In genomic region chr3:55571552-55572296, GRCm38 (mm10) we compare ENCODE assay signal across 10 mouse cellular contexts.
A peak's percentile ranks its signal among the peaks of the same experiment; 100 is the strongest.
DNase-seq lines count a peak whose midpoint lies in the region; ATAC-seq and TF ChIP-seq lines count a peak whose summit lies in the region.
"Had no signal": no experiment of that assay in that cellular context is flagged by ENCODE, and none has a peak within 500 bp of the region (broad histone marks: within the 10 kb centered on the region; RNA-seq: fewer than 3 reads in every experiment).

No protein-coding gene starts in this region.

- no peak for TF ChIP-seq CTCF in heart, adult 2 months (IDR thresholded peaks at IDR 0.05)

- H3K79me2 ChIP-seq in heart, adult 2 months (replicated peaks; ENCODE audit: control insufficient read depth, insufficient read depth, low read length): no peaks in the 10 kb centered on the region

- H3K27ac ChIP-seq in heart, adult 2 months: no peak overlapping the region; the same call in 1 of the 2 replicates
- H3K27ac ChIP-seq in heart, embryonic 12.5 days (ENCODE audit: poor library complexity, severe bottlenecking): no peak overlapping the region
- no peak overlapping the region for H3K27ac ChIP-seq in limb, embryonic 14.5 days (replicated peaks; ENCODE audit: low read depth, low read length)
- H3K27ac ChIP-seq: liver, embryonic 15.5 days had no signal

- ATAC-seq in heart, embryonic 12.5 days (ENCODE audit: insufficient number of reproducible peaks, low FRiP score): no peak
- ATAC-seq in limb, embryonic 14.5 days (ENCODE audit: low FRiP score, low read depth): no peak

- DNase-seq in heart, adult 2 months: peak; percentile 30 to 38
- DNase-seq in adrenal gland, postnatal 14 days: peak; percentile 66
- DNase-seq in gastrocnemius, postnatal 14 days: peak; percentile 52
- peak; percentile 66 for DNase-seq in limb, embryonic 14.5 days (ENCODE audit: low spot score)
- no peak for DNase-seq in urinary bladder, postnatal 25 days (ENCODE audit: low spot score)
- DNase-seq in retina, postnatal 1 day: no peak
- DNase-seq in thymus, postnatal 25 days: no peak

- no peaks in the 10 kb centered on the region for H3K9me3 ChIP-seq in heart, embryonic 12.5 days (replicated peaks)
- H3K9me3 ChIP-seq in limb, embryonic 14.5 days (ENCODE audit: control insufficient read depth, low read length): no peaks in the 10 kb centered on the region
- H3K9me3 ChIP-seq: liver, embryonic 15.5 days had no signal

- no peaks in the 10 kb centered on the region; the same call in 1 of the 2 replicates for H3K4me1 ChIP-seq in heart, adult 2 months (ENCODE audit: control insufficient read depth, insufficient read depth, low read length)
- H3K4me1 ChIP-seq in heart, embryonic 12.5 days (replicated peaks): no peaks in the 10 kb centered on the region
- peaks cover 4% of the 10 kb centered on the region; the same call in 1 of the 2 replicates for H3K4me1 ChIP-seq in limb, embryonic 14.5 days (ENCODE audit: control insufficient read depth, insufficient read depth, low read length)
- H3K4me1 ChIP-seq: liver, embryonic 15.5 days had no signal

- no peak overlapping the region for H3K4me3 ChIP-seq in heart, adult 2 months
- no peak overlapping the region for H3K4me3 ChIP-seq in heart, embryonic 12.5 days
- no peak overlapping the region for H3K4me3 ChIP-seq in limb, embryonic 14.5 days (replicated peaks; ENCODE audit: low read length)
- H3K4me3 ChIP-seq: erythroblast, embryonic 14.5 days; liver, embryonic 15.5 days had no signal

- no peaks in the 10 kb centered on the region for H3K27me3 ChIP-seq in heart, adult 2 months (ENCODE audit: control insufficient read depth, insufficient read depth, low read length)
- no peaks in the 10 kb centered on the region for H3K27me3 ChIP-seq in heart, embryonic 12.5 days (replicated peaks)
- no peaks in the 10 kb centered on the region for H3K27me3 ChIP-seq in limb, embryonic 14.5 days (ENCODE audit: control insufficient read depth, insufficient read depth, low read length)
- H3K27me3 ChIP-seq: liver, embryonic 15.5 days had no signal

- TF ChIP-seq POLR2A in heart, adult 2 months (IDR thresholded peaks at IDR 0.05; ENCODE audit: insufficient read depth, low read depth, low read length): no peak
- TF ChIP-seq POLR2A in limb, embryonic 14.5 days (IDR thresholded peaks at IDR 0.05; ENCODE audit: borderline replicate concordance, extremely low read depth, insufficient read depth, insufficient read length): no peak

- H3K4me2 ChIP-seq in heart, embryonic 12.5 days: no peak overlapping the region
- no peak overlapping the region for H3K4me2 ChIP-seq in limb, embryonic 14.5 days (replicated peaks; ENCODE audit: low read depth, low read length, severe bottlenecking)
- H3K4me2 ChIP-seq: liver, embryonic 15.5 days had no signal

- no peak overlapping the region for H3K9ac ChIP-seq in heart, adult 2 months (ENCODE audit: low read depth, low read length)
- no peak overlapping the region for H3K9ac ChIP-seq in heart, embryonic 12.5 days
- no peak overlapping the region for H3K9ac ChIP-seq in limb, embryonic 14.5 days (ENCODE audit: low read depth, low read length, severe bottlenecking)
- H3K9ac ChIP-seq: liver, embryonic 15.5 days had no signal

- TF ChIP-seq EP300 in heart, adult 2 months (IDR thresholded peaks at IDR 0.05; ENCODE audit: insufficient read depth, low read depth, low read length): no peak

- 63% methylated on average over 11 of the region's 11 CpGs for WGBS in heart, adult 2 months
- 77% methylated on average over 11 of the region's 11 CpGs for WGBS in heart, embryonic 12.5 days
- WGBS in limb, embryonic 14.5 days: 34% methylated on average over 11 of the region's 11 CpGs

- intact Hi-C loops in heart, adult 2 months (cut with DNase I): no loop called here
- intact Hi-C loops in gastrocnemius, postnatal 14 days (cut with DNase I; ENCODE audit: low total_unique reads): no loop called here

- H3K36me3 ChIP-seq in heart, adult 2 months (ENCODE audit: control insufficient read depth, insufficient read depth, low read length): no peaks in the 10 kb centered on the region
- no peaks in the 10 kb centered on the region for H3K36me3 ChIP-seq in heart, embryonic 12.5 days
- no peaks in the 10 kb centered on the region for H3K36me3 ChIP-seq in limb, embryonic 14.5 days (ENCODE audit: control insufficient read depth, insufficient read depth, low read length)
- H3K36me3 ChIP-seq: liver, embryonic 15.5 days had no signal

Comparison
In these comparisons a context has a peak if more than half of its experiments do, and no peak if none do; other contexts are left out.
1. DNase-seq: peak in heart, adult 2 months (2 of 2), adrenal gland, postnatal 14 days (single experiment), gastrocnemius, postnatal 14 days (single experiment) and limb, embryonic 14.5 days (single experiment); none in urinary bladder, postnatal 25 days (single experiment), retina, postnatal 1 day (single experiment) and thymus, postnatal 25 days (single experiment).